Mouse (Mus musculus) brain, embryonic 14.5 days (tissue): ENCODE results near the gene Htra3. TPM values are rescaled to one million over a fixed set of nuclear protein-coding genes. Genes with fewer than 3 reads are reported as not detected.

Experiments used
- DNase-seq: peaks from one replicate; pipeline ENCODE4 v3.0.0-alpha.2; 2011; ENCODE audit warnings: low read depth
- CTCF ChIP-seq: fragments of 200-500 bp; IDR thresholded peaks from 2 replicates; pipeline ENCODE4 v1.5.1; 2012; ENCODE audit warnings: inconsistent platforms, mild to moderate bottlenecking, moderate library complexity, borderline replicate concordance; ENCODE audit not compliant: insufficient read depth, insufficient read length; ENCODE audit errors: extremely low read depth
- POLR2A ChIP-seq: fragments of 200-500 bp; IDR thresholded peaks from 2 replicates; pipeline ENCODE4 v1.6.1; 2012; ENCODE audit warnings: mild to moderate bottlenecking, inconsistent platforms, borderline replicate concordance; ENCODE audit not compliant: poor library complexity, insufficient read depth, insufficient read length, severe bottlenecking; ENCODE audit errors: extremely low read depth
- polyA plus RNA-seq: library from polyadenylated mRNA; depleted of rRNA; stranded (reverse); fragments of >200 nt; gene quantifications from 2 replicates; pipeline ENCODE4 v1.2.3, GENCODE M21; 2012

The Htra3 gene
- polyA plus RNA-seq, 1 experiment = 14.8 TPM

DNA sequence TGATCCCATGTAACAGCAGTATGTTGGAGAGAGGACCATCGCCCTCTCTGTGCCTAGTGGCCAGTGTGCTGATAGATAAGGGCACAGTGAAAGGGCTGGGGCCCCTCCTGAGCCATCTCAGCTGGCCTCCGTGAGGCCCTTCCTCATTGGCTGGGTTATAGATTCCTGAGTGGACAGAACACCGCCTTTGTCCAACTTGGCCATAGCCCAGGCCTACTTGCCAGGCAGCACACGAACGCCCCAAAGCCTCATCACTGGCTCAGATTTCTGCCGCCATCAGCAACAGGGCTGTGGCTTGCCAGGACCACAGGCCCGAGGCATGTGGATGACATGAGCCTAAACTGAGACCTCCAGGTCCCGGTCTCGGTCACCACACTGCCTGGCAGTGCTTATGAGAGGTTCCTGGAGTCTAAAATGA, 8.1 kb downstream of the Htra3 start:
- TF ChIP-seq POLR2A (no peak), CTCF (no peak)
- peak; percentile 60 for DNase-seq

GRCm38 (mm10) chr5:35670412-35670801, 9.2 kb downstream of the Htra3 start:
- peak; percentile 12 for DNase-seq
- TF ChIP-seq CTCF (no peak), POLR2A (no peak)

GRCm38 (mm10) chr5:35669747-35670411, 9.7 kb downstream of the Htra3 start:
- no peak for TF ChIP-seq POLR2A
- TF ChIP-seq CTCF = no peak
- DNase-seq = peak; percentile 25

GRCm38 (mm10) chr5:35666152-35666551, 13.4 kb downstream of the Htra3 start:
- TF ChIP-seq POLR2A = no peak
- TF ChIP-seq CTCF = no peak
- no peak for DNase-seq

DNA sequence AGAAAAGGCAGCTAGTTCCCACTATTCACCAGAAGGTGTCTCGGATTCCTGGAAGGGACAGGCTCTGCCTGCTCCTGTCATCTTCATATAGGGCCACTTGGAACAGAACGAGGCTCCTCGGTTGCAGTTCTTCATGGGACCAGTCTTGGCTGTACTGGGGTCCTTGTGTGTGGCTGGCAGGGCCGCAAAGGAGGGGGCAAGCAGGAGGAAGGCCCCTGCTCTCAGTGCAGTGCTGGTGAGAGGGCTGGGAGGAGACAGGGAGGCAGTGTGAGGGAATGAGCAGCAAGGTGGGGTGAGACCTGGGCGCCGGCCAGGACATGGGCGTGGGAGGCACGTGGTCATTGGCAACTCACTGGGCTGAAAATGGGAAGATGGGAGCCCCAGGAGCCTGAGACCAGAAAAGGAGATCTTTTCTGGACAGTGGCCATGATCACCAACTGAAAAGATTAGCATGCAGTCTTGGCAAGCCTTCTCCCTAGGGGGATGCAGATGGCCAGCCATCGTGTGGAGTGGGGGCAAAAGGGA, 17.5 kb downstream of the Htra3 start:
- TF ChIP-seq CTCF = no peak
- TF ChIP-seq POLR2A = no peak
- DNase-seq = no peak

DNA sequence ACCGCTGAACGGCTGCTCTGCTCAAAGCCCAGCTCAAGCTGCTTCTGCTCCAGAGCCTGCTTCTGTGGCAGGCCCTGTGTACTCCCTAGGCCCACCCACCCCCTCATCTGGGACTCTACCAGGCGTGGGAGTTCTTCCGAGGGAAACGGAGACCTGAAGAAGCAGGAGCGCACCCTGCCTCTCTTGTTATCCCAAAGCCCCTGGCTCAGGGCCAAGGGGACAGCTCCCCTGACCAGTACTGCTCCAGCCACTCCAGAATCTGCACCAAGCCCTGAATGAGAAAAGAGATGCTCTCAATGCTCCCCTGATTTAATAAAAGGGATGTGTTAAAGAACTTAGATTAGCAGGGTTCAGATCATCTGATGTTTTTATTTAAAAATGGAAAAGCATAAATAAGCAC, 18.4 kb downstream of the Htra3 start:
- DNase-seq = no peak
- no peak for TF ChIP-seq POLR2A
- no peak for TF ChIP-seq CTCF

GRCm38 (mm10) chr5:35659503-35659902, 20.1 kb downstream of the Htra3 start:
- TF ChIP-seq CTCF (no peak), POLR2A (no peak)

GRCm38 (mm10) chr5:35655753-35656485, 23.7 kb downstream of the Htra3 start:
- TF ChIP-seq CTCF (no peak), POLR2A (no peak)
- no peak for DNase-seq

More at GRCm38 (mm10) chr5:35659503-35659902, 20.1 kb downstream of the Htra3 start:
- no peak for DNase-seq

DNA sequence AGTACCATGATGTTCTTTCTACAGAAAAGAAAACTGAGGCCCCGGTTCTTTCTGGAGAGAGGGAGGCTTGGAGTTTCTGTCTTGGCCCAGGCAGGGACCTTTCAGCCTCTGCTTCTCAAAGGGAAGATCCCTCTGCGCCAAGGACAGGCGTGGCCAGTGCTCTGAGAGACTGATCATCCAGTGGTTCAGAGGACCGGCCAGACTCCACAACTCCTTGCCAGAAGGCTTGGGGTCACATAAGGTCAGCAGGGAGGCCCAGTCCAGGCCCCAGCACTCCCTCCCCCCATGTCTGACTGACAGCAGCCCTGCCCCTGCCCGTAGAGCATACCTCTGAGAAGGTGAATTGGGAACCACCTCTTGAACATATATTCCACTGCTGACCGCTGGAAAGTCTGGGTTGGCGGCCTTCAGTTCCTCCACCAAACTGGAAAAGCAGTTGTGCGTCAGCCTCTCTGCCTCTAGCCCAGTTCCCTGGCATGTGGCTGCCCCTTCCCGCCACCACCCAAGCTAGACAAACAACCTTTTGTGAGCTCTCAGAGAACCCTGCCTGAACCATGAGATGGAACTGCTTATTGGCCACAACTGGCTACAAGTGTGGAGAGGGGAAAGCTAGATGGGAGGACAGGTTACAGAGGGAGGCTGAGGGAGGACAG, 25.7 kb downstream of the Htra3 start:
- no peak for DNase-seq
- TF ChIP-seq CTCF (no peak), POLR2A (no peak)

GRCm38 (mm10) chr5:35652872-35653271, 26.7 kb downstream of the Htra3 start:
- no peak for TF ChIP-seq POLR2A
- TF ChIP-seq CTCF = no peak
- no peak for DNase-seq

DNA sequence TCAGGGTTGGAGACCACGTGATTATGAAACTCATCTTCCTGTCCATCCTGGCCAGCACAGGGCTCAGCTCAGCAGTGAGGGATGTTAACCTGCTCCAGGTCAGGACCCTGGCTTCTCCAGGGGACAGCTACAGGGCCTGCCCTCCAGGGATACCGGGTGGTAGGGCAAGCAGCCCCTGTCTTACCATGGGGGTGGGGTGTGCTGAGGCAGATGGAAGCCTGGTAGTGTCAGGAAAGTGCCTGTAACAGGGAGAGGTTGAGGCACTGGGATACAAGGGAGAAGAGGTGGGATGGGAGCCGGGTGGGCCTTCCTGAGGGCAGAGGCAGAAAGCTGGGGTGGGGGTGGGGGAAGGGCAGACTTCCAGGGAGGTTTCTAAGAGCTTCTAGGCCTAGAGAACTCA, 27.3 kb downstream of the Htra3 start:
- TF ChIP-seq CTCF = no peak
- TF ChIP-seq POLR2A = no peak
- no peak for DNase-seq

DNA sequence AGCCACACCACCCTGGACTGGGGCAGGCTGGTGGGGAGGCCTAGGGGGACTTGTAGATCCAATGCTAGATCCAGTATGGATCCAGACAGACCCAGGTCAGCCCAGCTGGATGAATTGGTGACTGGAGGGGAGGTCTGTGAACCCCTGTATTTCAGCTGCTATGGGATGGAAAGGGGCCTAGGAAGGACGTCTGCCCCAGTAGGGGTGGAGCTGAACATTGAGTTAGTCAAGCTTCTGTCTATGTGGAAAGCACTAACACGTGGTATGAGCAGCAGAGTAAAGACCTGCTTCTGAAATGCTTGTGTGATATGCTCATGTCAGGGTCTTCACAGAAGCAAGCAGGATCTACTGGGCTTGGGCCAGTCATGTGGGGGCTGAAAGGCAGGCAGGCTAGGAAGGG, 31.4 kb downstream of the Htra3 start:
- TF ChIP-seq POLR2A = no peak
- no peak for TF ChIP-seq CTCF
- no peak for DNase-seq
